Mouse (Mus musculus): ENCODE measurements around the gene Hand1.

DNA sequence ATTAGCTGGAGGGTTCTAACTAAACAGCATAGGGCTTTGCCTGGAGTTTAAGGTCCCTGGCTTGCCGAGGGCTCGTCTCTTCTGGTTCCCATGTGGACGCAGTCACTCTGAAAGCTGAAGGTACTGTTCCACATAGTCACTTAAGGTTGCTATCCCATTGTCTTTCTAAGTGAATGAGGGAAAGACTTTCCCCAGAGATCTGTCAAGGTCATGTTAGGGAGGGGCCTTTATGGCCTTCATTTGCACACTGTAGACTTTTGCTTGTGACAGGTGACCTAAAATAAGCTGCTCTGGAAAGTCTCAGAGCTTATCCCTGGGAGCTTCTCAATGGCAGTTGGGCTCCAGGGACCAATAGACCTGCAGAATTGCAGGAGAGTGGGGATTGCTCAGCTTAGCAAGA is 19.0 kb downstream of the Hand1 start:
- TF ChIP-seq CTCF (IDR thresholded peaks at IDR 0.05; ENCODE audit: low read depth): no peak
- no peak for TF ChIP-seq EP300 (IDR thresholded peaks at IDR 0.05; ENCODE audit: low read depth)

Measured in liver, postnatal 0 days (tissue).